Mouse (Mus musculus) embryonic fibroblast, embryonic 13.5 days (primary cell): ENCODE results near the gene Gm14085. TPM values are rescaled to one million over a fixed set of nuclear protein-coding genes. Genes with fewer than 3 reads are reported as not detected.
"Not testable (repeated sequence)": the region's sequence is repeated elsewhere in the genome, so short reads cannot be mapped to it uniquely, and the experiment has no call there.

Experiments
- H3K27ac ChIP-seq: 2 replicates; pipeline ENCODE4 v1.5.1; 2012; ENCODE audit warnings: low read length, control low read depth, inconsistent platforms; ENCODE audit not compliant: insufficient read depth
- H3K4me1 ChIP-seq: 2 replicates; pipeline ENCODE4 v1.6.1; 2011; ENCODE audit warnings: low read length; ENCODE audit not compliant: control insufficient read depth, insufficient read depth
- H3K4me3 ChIP-seq: 2 replicates; pipeline ENCODE4 v1.5.1; 2011; ENCODE audit warnings: mild to moderate bottlenecking, control low read depth, low read length; ENCODE audit not compliant: insufficient read depth
- CTCF ChIP-seq: IDR thresholded peaks from 2 replicates; pipeline ENCODE4 v1.5.1; 2011; ENCODE audit warnings: mild to moderate bottlenecking, control low read depth, low read length, moderate library complexity, borderline replicate concordance; ENCODE audit not compliant: insufficient read depth
- POLR2A ChIP-seq: IDR thresholded peaks from 2 replicates; pipeline ENCODE4 v1.6.1; 2011; ENCODE audit warnings: low read depth, mild to moderate bottlenecking, control low read depth, low read length, moderate library complexity
- polyA plus RNA-seq: library from polyadenylated mRNA; stranded (reverse); fragments of >200 nt; gene quantifications from 2 replicates; pipeline ENCODE4 v1.2.4, GENCODE M21; 2011; ENCODE audit warnings: low read depth; ENCODE audit not compliant: missing spikeins, insufficient read length

Gm14085 gene
- polyA plus RNA-seq: not detected in 2 replicates

- Histone ChIP-seq H3K27ac (no peak within 1 kb of the TSS), H3K4me3 (no peak within 1 kb of the TSS), H3K4me1 (no peaks in the 10 kb centered on the region)
- no peak for TF ChIP-seq CTCF
- no peak for TF ChIP-seq POLR2A
These were observed at the start of gene Gm14085 for GRCm38 (mm10) chr2:122484641-122485040. TSS of gene Gm14085 (plus strand) at chr2:122484941.

DNA sequence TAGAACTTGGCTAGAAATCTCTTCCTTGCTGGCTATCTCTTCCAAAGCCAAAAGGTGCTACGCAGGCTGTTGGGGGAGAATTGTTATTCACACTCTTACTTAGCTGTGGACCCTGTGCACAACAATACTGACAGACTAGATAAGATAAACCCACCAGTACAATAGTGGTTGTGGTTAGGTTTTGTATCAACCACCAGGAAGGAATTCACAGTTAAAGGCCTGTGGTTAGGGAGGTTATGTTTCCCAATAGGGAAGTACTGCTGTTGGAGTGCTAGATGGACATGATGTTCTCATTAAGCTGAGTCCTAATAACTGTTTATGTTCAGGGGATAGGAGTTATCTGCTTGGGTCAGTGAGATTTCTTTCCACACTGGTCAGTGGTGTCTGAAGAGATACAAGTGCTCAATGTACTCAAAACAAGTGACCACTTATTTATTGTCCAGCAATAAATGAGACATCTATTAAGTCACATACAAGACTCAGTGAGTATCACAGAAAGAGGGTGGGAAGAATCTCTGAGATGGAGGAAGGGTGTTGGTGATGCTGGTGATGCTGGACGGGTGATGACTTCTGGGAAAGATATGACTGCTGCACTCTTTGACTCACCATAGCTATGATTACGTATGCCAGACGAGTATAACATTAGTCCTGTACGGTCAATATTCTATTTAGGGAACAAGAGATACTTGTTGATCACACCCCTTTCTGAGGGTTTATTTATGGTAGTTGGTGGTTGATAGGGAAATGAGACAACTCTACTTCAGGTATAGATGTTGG, 45.8 kb upstream of the Gm14085 start:
- H3K4me3 ChIP-seq, H3K27ac ChIP-seq, H3K4me1 ChIP-seq: not testable (repeated sequence)

- H3K4me3 ChIP-seq, H3K4me1 ChIP-seq, H3K27ac ChIP-seq: not testable (repeated sequence)
These were observed 44.2 kb upstream of the Gm14085 start for GRCm38 (mm10) chr2:122440521-122440920.

- TF ChIP-seq CTCF: no peak
- TF ChIP-seq POLR2A: no peak
- Histone ChIP-seq H3K4me3 (no peak overlapping the region), H3K4me1 (no peaks in the 10 kb centered on the region)
These were observed 43.5 kb upstream of the Gm14085 start for GRCm38 (mm10) chr2:122441000-122441933.

GRCm38 (mm10) chr2:122450351-122450750, 34.4 kb upstream of the Gm14085 start:
- Histone ChIP-seq H3K4me3 (no peak overlapping the region), H3K27ac (no peak overlapping the region), H3K4me1 (no peaks in the 10 kb centered on the region)
- TF ChIP-seq CTCF (no peak), POLR2A (no peak)

More at GRCm38 (mm10) chr2:122441000-122441933, 43.5 kb upstream of the Gm14085 start:
- H3K27ac ChIP-seq: no peak overlapping the region

DNA sequence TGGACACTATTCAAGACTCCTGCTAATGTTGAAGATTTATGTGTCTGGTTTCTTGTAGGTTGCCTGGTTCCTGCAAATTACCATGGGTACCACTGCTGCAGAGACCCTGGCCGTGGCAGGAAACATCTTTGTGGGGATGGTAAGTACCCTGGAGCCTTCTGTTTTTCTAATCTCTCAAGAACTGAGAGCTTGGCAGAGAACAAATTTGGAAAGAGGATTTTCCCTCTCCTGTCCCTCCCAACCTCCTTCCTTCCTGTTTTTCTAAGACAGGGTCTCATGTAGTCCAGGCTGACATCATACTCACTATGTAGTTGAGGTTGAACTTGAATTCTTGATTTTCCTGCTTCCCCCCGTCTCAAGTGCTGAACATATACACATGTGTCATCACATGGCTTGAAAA, 32.3 kb upstream of the Gm14085 start:
- H3K4me3 ChIP-seq: no peak overlapping the region
- no peaks in the 10 kb centered on the region for H3K4me1 ChIP-seq
- no peak overlapping the region for H3K27ac ChIP-seq
- TF ChIP-seq POLR2A: no peak
- TF ChIP-seq CTCF: no peak

- Histone ChIP-seq H3K4me1 (peaks cover 5% of the 10 kb centered on the region; the same call in 1 of the 2 replicates), H3K4me3 (peak overlapping the region; percentile 31; the same call in 1 of the 2 replicates), H3K27ac (no peak overlapping the region)
- TF ChIP-seq POLR2A (no peak), CTCF (no peak)
These were observed 17.8 kb upstream of the Gm14085 start for GRCm38 (mm10) chr2:122466901-122467300.

DNA sequence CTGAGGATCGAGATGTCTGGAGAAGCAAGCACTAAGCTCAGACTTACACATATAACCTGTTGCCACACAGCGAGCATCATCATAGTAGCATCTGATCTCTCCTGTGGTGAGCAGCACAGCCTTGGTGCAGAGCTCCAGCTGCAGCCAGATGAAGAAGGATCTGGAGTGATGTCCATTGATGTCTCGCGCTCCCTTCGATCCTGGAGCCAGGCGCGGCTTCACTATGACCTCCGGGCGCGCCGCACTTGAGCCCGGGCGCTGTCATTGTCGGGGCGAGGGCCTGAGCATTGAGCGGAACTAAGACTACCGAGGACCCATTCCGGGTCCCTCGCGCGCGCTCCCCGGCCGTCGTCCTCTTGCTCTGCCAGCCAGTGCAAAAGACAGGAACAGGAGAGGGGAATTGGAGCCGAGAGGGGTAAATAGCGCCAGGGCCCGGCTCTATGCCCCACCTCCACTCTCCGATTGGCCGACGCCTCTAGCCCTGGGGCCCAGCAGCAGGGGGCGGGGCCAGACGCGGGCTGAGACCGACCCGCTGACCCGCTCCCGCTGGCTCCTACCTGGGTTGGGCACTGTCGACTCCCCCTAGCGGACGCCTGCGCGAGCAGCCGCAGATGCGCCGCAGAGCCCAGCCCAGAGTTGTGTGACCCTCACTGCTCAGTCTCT, 17.3 kb upstream of the Gm14085 start:
- Histone ChIP-seq H3K4me3 (peak overlapping the region; percentile 31), H3K4me1 (peaks cover 5% of the 10 kb centered on the region; the same call in 1 of the 2 replicates), H3K27ac (no peak overlapping the region)
- no peak for TF ChIP-seq POLR2A
- TF ChIP-seq CTCF: peak; percentile 54

- TF ChIP-seq CTCF: no peak
- no peak for TF ChIP-seq POLR2A
These were observed 15.5 kb upstream of the Gm14085 start for GRCm38 (mm10) chr2:122469221-122469620.

DNA sequence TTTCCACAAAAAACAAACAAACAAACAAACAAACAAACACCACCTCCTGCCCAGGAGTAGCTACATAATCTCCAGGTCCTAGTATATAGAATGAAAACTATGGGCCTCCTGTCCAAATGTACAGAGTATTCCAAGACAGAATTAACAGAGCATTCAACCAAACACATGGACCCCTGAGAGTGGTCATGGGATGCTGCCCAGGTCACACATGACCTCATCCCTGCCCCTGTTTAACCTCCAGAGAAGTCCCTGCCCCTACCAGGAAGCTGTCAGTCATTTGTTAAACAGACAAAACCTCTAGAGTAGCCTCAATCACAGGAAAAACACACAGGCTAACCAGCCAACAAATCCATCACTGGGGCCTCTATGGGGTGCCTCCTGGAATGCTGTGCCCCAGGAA, 8.2 kb upstream of the Gm14085 start:
- H3K4me3 ChIP-seq: no peak overlapping the region
- TF ChIP-seq CTCF: no peak
- no peak for TF ChIP-seq POLR2A
- H3K4me1 ChIP-seq: no peaks in the 10 kb centered on the region
- no peak overlapping the region for H3K27ac ChIP-seq

More at GRCm38 (mm10) chr2:122469221-122469620, 15.5 kb upstream of the Gm14085 start:
- H3K4me1 ChIP-seq: peaks cover 5% of the 10 kb centered on the region; the same call in 1 of the 2 replicates
- no peak overlapping the region for H3K4me3 ChIP-seq
- no peak overlapping the region for H3K27ac ChIP-seq

- not testable (repeated sequence) for H3K27ac ChIP-seq, H3K4me3 ChIP-seq, H3K4me1 ChIP-seq
These were observed 954 bp upstream of the Gm14085 start for GRCm38 (mm10) chr2:122483787-122484186.

- not testable (repeated sequence) for H3K27ac ChIP-seq, H3K4me1 ChIP-seq, H3K4me3 ChIP-seq
These were observed 913 bp downstream of the Gm14085 start for GRCm38 (mm10) chr2:122485654-122486053.

DNA sequence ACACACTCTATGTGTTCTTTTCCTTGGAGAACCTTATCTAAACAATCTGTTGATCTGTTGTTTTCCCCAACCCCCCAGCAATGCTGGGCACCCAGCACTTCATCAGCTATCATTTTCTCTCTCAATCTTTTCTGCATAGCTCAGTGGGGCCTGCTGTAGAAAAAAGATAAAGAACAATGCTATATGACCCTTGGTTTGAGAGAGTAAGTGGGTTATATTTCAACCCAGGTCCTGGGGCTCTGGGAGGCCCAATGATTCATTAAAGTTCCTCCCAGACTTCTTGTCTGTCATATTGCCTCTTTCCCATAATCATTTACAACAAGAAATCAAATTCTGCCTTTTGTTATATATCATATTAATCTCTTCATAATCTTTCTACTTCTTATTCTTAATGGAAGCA, 1.4 kb downstream of the Gm14085 start:
- H3K4me3 ChIP-seq, H3K4me1 ChIP-seq, H3K27ac ChIP-seq: not testable (repeated sequence)
